Mouse (Mus musculus): ENCODE results near the gene 1700031F05Rik.
"Not testable (repeated sequence)": the region's sequence is repeated elsewhere in the genome, so short reads cannot be mapped to it uniquely, and the experiment has no call there.

The 1700031F05Rik gene

DNA sequence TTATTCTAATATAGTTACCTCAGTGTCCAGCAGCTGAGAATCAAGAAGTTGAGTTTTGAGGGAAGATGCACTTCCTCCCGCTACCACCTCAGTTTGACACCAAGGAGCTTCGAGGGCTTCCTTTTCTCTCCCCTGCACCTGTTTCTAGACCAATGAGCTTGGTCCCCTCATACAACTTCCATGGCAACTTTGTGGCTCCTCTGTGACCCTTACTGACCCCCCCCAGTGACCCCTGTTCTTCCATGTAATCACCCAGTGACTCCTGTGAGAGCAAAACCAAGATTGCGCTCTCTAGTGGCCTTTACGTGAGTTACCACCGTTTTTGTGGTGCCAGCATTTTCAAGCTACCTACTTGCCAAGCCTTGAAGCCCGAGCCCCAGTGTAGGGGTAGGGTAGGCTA lies at the start of gene 1700031F05Rik:
TSS of gene 1700031F05Rik (minus strand) at position 101 of the 400 bp plus-strand sequence.
- no peak for DNase-seq (ENCODE audit: low read depth)

DNA sequence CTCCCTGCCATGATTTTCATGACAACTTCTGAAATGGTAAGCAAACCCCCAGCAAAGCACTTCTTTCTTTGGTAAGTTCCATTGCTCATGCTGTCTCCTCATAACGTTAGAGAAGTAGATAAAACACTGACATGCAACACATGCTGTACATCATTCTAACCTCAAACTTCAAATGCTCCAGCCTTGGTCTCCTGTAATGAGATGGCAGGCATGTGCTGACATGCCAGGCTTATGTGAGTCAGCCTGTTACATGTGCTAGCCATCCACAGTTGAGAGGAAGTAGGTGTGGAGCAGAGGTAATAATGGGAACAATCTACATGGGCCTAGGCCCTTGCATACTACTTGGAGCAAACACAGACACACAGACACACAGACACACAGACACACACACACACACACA lies 47.1 kb upstream of the 1700031F05Rik start:
- DNase-seq (ENCODE audit: low read depth) = not testable (repeated sequence)

DNA sequence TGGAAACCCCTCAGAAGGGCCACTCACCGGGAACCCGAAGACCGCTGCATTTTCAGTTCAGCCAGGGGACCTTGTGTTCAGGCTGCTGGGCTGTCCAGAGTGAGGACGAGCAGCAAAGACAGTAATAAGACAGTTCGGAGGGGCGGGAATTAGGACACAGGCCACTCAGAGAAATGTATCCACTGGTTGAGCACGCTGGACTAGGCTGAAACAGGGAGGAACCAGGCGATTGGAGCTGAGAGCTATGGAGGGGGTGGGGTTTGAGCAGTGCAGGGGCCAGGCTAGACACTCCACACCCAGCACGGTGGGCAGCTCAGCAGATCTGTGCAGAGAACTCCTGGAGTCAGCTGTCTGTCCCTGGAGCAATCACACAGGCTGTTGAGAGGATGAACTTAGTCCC lies 40.8 kb upstream of the 1700031F05Rik start, which contains the start of the genes Dmrtc1a and 1700011M02Rik:
TSS of gene Dmrtc1a (minus strand) at position 101 of the 400 bp plus-strand sequence.
TSS of gene 1700011M02Rik (plus strand) at position 319 of the 400 bp plus-strand sequence.
- not testable (repeated sequence) for DNase-seq (ENCODE audit: low read depth)

DNA sequence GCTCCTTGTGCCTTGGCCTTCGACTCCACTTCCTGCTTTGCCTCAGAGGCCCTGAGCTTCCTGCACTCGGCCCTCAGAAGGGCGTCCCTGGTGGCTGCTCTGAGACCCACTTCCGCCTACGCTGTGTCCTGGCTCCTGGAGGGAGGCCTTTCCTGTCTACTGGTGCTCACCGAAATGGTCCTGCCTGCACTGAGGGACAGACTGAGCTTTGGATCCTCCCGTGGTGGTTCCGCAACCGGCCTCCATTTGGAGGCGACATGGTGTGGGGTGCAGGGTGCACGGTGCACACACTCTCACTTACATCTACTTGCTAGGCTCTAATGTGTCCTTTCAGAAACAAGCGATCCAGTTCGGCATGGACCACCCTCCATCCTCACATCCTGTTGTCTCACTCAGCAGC lies 13.3 kb downstream of the 1700031F05Rik start, which contains the start of gene Dmrtc1c2:
TSS of gene Dmrtc1c2 (minus strand) at position 101 of the 400 bp plus-strand sequence.
- DNase-seq (ENCODE audit: low read depth) = not testable (repeated sequence)

DNA sequence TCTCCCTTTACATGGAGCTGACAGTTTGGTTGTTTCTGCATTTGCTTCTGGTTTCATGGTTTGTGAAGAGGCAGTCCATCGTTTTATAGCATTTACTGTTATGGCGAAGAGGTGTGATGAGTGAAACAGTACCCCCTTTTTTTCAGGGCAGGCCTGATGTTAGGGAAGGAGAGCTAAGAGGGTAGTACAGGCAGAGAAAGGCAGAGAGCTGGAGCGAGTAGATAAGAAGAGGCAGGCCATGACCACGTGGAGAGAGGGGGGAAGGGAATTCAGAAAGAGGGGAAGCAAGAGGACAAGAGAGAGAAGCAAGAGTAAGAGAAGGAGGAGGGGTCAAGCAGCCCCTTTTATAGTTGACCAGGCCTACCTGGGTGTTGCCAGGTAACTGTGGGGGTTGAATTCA lies 55.5 kb downstream of the 1700031F05Rik start:
- DNase-seq (ENCODE audit: low read depth) = no peak

Data from induced T-regulatory cell, adult 2 months (primary cell).